In genomic region chr5:72972934-72973333, GRCm38 (mm10) we compare ENCODE assay signal across 14 mouse cellular contexts. TPM values are rescaled to one million over a fixed set of nuclear protein-coding genes. Genes with fewer than 3 reads are reported as not detected.
DNase-seq lines count a peak whose midpoint lies in the region; ATAC-seq and TF ChIP-seq lines count a peak whose summit lies in the region.
"Had no signal": no experiment of that assay in that cellular context is flagged by ENCODE, and none has a peak within 500 bp of the region (broad histone marks: within the 10 kb centered on the region; RNA-seq: fewer than 3 reads in every experiment).

No protein-coding gene starts in this region.

- H3K36me3 ChIP-seq in intestine, embryonic 14.5 days (ENCODE audit: control insufficient read depth, insufficient read depth, low read length), result peaks cover 52% of the 10 kb centered on the region
- H3K36me3 ChIP-seq in intestine, embryonic 16.5 days (ENCODE audit: control insufficient read depth, insufficient read depth, low read length), result no peaks in the 10 kb centered on the region
- peaks cover 11% of the 10 kb centered on the region; the same call in 1 of the 2 replicates for H3K36me3 ChIP-seq in ES-E14 (ENCODE audit: control insufficient read depth, insufficient read depth, low read length, poor library complexity, severe bottlenecking)
- H3K36me3 ChIP-seq in midbrain, postnatal 0 days (ENCODE audit: insufficient read depth, low read length), result peaks cover 26% of the 10 kb centered on the region; the same call in 1 of the 2 replicates

- TF ChIP-seq CTCF in midbrain, postnatal 0 days (IDR thresholded peaks at IDR 0.05), result peak; percentile 31; the same call in 1 of the 2 replicates

- H3K9ac ChIP-seq in intestine, embryonic 14.5 days (ENCODE audit: low read length), result no peak overlapping the region
- H3K9ac ChIP-seq in intestine, embryonic 16.5 days (ENCODE audit: low read depth, low read length), result no peak overlapping the region
- H3K9ac ChIP-seq in ES-E14 (ENCODE audit: insufficient read depth, low read depth, low read length, poor library complexity, severe bottlenecking), result no peak overlapping the region
- no peak overlapping the region for H3K9ac ChIP-seq in midbrain, postnatal 0 days (replicated peaks; ENCODE audit: low read length, poor library complexity, severe bottlenecking)
- H3K9ac ChIP-seq: liver, embryonic 15.5 days had no signal

- no peak for ATAC-seq in intestine, embryonic 14.5 days (replicated peaks; ENCODE audit: low FRiP score, low TSS enrichment, low read depth)
- no peak for ATAC-seq in intestine, embryonic 16.5 days
- 0 out of 2 replicates have a peak, but pooled peaks have one; percentile 34 for ATAC-seq in midbrain, postnatal 0 days (ENCODE audit: low FRiP score)

- H3K27ac ChIP-seq in intestine, embryonic 14.5 days (ENCODE audit: low read depth), result peak overlapping the region; percentile 60; the same call in 1 of the 2 replicates
- H3K27ac ChIP-seq in intestine, embryonic 16.5 days (ENCODE audit: low read length), result no peak overlapping the region
- H3K27ac ChIP-seq in ES-E14 (ENCODE audit: insufficient read depth, low read depth, low read length, poor library complexity, severe bottlenecking), result no peak overlapping the region
- no peak overlapping the region for H3K27ac ChIP-seq in midbrain, postnatal 0 days (ENCODE audit: low read depth, low read length)
- H3K27ac ChIP-seq: liver, embryonic 15.5 days had no signal

- 69% methylated on average over 5 of the region's 5 CpGs for WGBS in intestine, embryonic 14.5 days
- WGBS in intestine, embryonic 16.5 days, result 61% methylated on average over 5 of the region's 5 CpGs
- 37% methylated on average over 5 of the region's 5 CpGs for WGBS in midbrain, postnatal 0 days

- in situ Hi-C loops in ES-E14 (cut with MboI; ENCODE audit: low sequenced_read_pairs in 2 of 2, unreplicated experiment in 2 of 2), result no loop called here

- no peaks in the 10 kb centered on the region for H3K27me3 ChIP-seq in intestine, embryonic 14.5 days (replicated peaks; ENCODE audit: control insufficient read depth, insufficient read depth, low read length)
- H3K27me3 ChIP-seq in intestine, embryonic 16.5 days (replicated peaks; ENCODE audit: control insufficient read depth, insufficient read depth, low read length), result no peaks in the 10 kb centered on the region
- H3K27me3 ChIP-seq in midbrain, postnatal 0 days (ENCODE audit: insufficient read depth, low read length), result no peaks in the 10 kb centered on the region
- H3K27me3 ChIP-seq: liver, embryonic 15.5 days had no signal

- no peak overlapping the region for H3K4me3 ChIP-seq in intestine, embryonic 14.5 days (ENCODE audit: low read depth, low read length)
- no peak overlapping the region for H3K4me3 ChIP-seq in intestine, embryonic 16.5 days (ENCODE audit: low read length)
- H3K4me3 ChIP-seq in ES-E14 (ENCODE audit: insufficient read depth in 1 of 2, low read depth in 1 of 2, low read length in 2 of 2, poor library complexity in 1 of 2, severe bottlenecking in 1 of 2), result no peak overlapping the region
- no peak overlapping the region for H3K4me3 ChIP-seq in midbrain, postnatal 0 days (ENCODE audit: low read depth, low read length)
- H3K4me3 ChIP-seq: liver, embryonic 15.5 days had no signal

- H3K4me2 ChIP-seq in intestine, embryonic 14.5 days (ENCODE audit: low read length), result no peak overlapping the region
- H3K4me2 ChIP-seq in intestine, embryonic 16.5 days (ENCODE audit: low read depth, low read length), result no peak overlapping the region
- H3K4me2 ChIP-seq in midbrain, postnatal 0 days (ENCODE audit: low read depth, low read length, poor library complexity, severe bottlenecking), result no peak overlapping the region
- H3K4me2 ChIP-seq: liver, embryonic 15.5 days had no signal

- H3K9me3 ChIP-seq in intestine, embryonic 14.5 days (ENCODE audit: control insufficient read depth, low read length), result no peaks in the 10 kb centered on the region
- H3K9me3 ChIP-seq in intestine, embryonic 16.5 days (ENCODE audit: control insufficient read depth, low read length), result no peaks in the 10 kb centered on the region
- H3K9me3 ChIP-seq in ES-E14 (ENCODE audit: control insufficient read depth, insufficient read depth, low read depth, low read length), result no peaks in the 10 kb centered on the region
- H3K9me3 ChIP-seq in midbrain, postnatal 0 days (ENCODE audit: low read length), result no peaks in the 10 kb centered on the region
- H3K9me3 ChIP-seq: liver, embryonic 15.5 days had no signal

- no peak for DNase-seq in intestine, embryonic 14.5 days (ENCODE audit: low spot score)
- DNase-seq in ES-E14 (ENCODE audit: low read depth, low spot score) (peak; percentile 16), WW6 (ENCODE audit: low read depth, low spot score) (peak; percentile 9)
- peak; percentile 44 for DNase-seq in midbrain, postnatal 0 days (ENCODE audit: low spot score)
- no peak for DNase-seq in spleen, postnatal 14 days (ENCODE audit: low spot score in 2 of 2)
- no peak for DNase-seq in adrenal gland, postnatal 10 days
- DNase-seq: adrenal gland, postnatal 14 days; cerebellum, adult 18-20 months; gastrocnemius, postnatal 25 days; heart, postnatal 14 days; kidney, postnatal 14 days had no signal

- 0 out of 2 replicates have a peak, but pooled peaks cover 6% of the 10 kb centered on the region for H3K4me1 ChIP-seq in intestine, embryonic 14.5 days (replicated peaks; ENCODE audit: control insufficient read depth, insufficient read depth, low read length)
- H3K4me1 ChIP-seq in intestine, embryonic 16.5 days (ENCODE audit: control insufficient read depth, insufficient read depth, low read length), result no peaks in the 10 kb centered on the region
- H3K4me1 ChIP-seq in ES-E14 (ENCODE audit: control insufficient read depth in 2 of 2, insufficient read depth in 2 of 2, low read length in 2 of 2, poor library complexity in 1 of 2), result no peaks in the 10 kb centered on the region
- H3K4me1 ChIP-seq in midbrain, postnatal 0 days (ENCODE audit: insufficient read depth, low read length), result no peaks in the 10 kb centered on the region
- H3K4me1 ChIP-seq: liver, embryonic 15.5 days had no signal

TF ChIP-seq in ES-E14, 5 proteins besides CTCF, POLR2A, EP300 and RAD21:
- TF ChIP-seq ZNF384 (IDR thresholded peaks at IDR 0.05; ENCODE audit: low read depth, low read length) (no peak), HCFC1 (IDR thresholded peaks at IDR 0.05; ENCODE audit: borderline replicate concordance, insufficient read depth, low read length) (no peak), ZC3H11A (IDR thresholded peaks at IDR 0.05; ENCODE audit: borderline replicate concordance, low read depth, low read length) (no peak), CHD2 (IDR thresholded peaks at IDR 0.05; ENCODE audit: low read depth, low read length) (no peak), MAFK (IDR thresholded peaks at IDR 0.05; ENCODE audit: insufficient read depth, low read depth, low read length) (no peak)

RNA-seq across cellular contexts. Expression of gene Gm10135, which starts 1.6 kb away (rescaled TPM):
- not detected in 2 replicates for polyA plus RNA-seq in intestine, embryonic 14.5 days (2014; fragmentation: Nextera tagmentation; extraction: Ambion mirVana)
- not detected in 2 replicates for polyA plus RNA-seq in intestine, embryonic 16.5 days (2015; fragmentation: Nextera tagmentation; extraction: Ambion mirVana)
- not detected in 2 replicates for total RNA-seq in ES-E14 (2012; rRNA removed)
- not detected in 2 replicates for total RNA-seq in midbrain, postnatal 0 days (2014; rRNA removed)
- polyA plus RNA-seq in midbrain, postnatal 0 days (2015; fragmentation: Nextera tagmentation; extraction: Ambion mirVana), result not detected in 2 replicates
- not detected for total RNA-seq in adrenal gland, postnatal 10 days (2021)
- total RNA-seq: adrenal gland, postnatal 14 days; gastrocnemius, postnatal 25 days; heart, postnatal 14 days had no signal
- polyA plus RNA-seq: liver, embryonic 15.5 days had no signal

RNA-seq across cellular contexts. Expression of gene Slc10a4, which starts 33.7 kb away (rescaled TPM):
- 15.4 and 18.7 TPM in 2 replicates for polyA plus RNA-seq in intestine, embryonic 14.5 days (2014; fragmentation: Nextera tagmentation; extraction: Ambion mirVana)
- 8.2 and 12.0 TPM in 2 replicates for polyA plus RNA-seq in intestine, embryonic 16.5 days (2015; fragmentation: Nextera tagmentation; extraction: Ambion mirVana)
- 0.45 and 0.53 TPM in 2 replicates for total RNA-seq in ES-E14 (2012; rRNA removed)
- 17.0 and 19.9 TPM in 2 replicates for total RNA-seq in midbrain, postnatal 0 days (2014; rRNA removed)
- polyA plus RNA-seq in midbrain, postnatal 0 days (2015; fragmentation: Nextera tagmentation; extraction: Ambion mirVana), result 24.4 and 32.6 TPM in 2 replicates
- total RNA-seq in adrenal gland, postnatal 10 days (2021), result 10 to 100 TPM; 11.1 to 14.8 TPM
- total RNA-seq: gastrocnemius, postnatal 25 days; heart, postnatal 14 days; MEL had no signal

RNA-seq across cellular contexts. Expression of gene Slain2, which starts 58.8 kb away (rescaled TPM):
- 20.5 and 20.9 TPM in 2 replicates for polyA plus RNA-seq in intestine, embryonic 14.5 days (2014; fragmentation: Nextera tagmentation; extraction: Ambion mirVana)
- polyA plus RNA-seq in intestine, embryonic 16.5 days (2015; fragmentation: Nextera tagmentation; extraction: Ambion mirVana), result 7.8 and 9.1 TPM in 2 replicates
- total RNA-seq in ES-E14 (2012; rRNA removed), result 23.0 and 24.5 TPM in 2 replicates
- total RNA-seq in midbrain, postnatal 0 days (2014; rRNA removed), result 42.2 and 46.2 TPM in 2 replicates
- polyA plus RNA-seq in midbrain, postnatal 0 days (2015; fragmentation: Nextera tagmentation; extraction: Ambion mirVana), result 9.9 and 10.8 TPM in 2 replicates
- 10 to 100 TPM; 56.1 to 59.8 TPM for total RNA-seq in adrenal gland, postnatal 10 days (2021)

Comparison
In these comparisons a context has a peak if more than half of its experiments do, and no peak if none do; other contexts are left out.
1. DNase-seq: peak in ES-E14 (single experiment), WW6 (single experiment) and midbrain, postnatal 0 days (single experiment); none in intestine, embryonic 14.5 days (single experiment), spleen, postnatal 14 days (0 of 2) and adrenal gland, postnatal 10 days (single experiment).